Mouse (Mus musculus): ENCODE measurements around the gene Dppa2.
"Not testable (repeated sequence)": the region's sequence is repeated elsewhere in the genome, so short reads cannot be mapped to it uniquely, and the experiment has no call there.

The Dppa2 gene

GRCm38 (mm10) chr16:48303509-48303908 lies at the start of gene Dppa2:
Dppa2 (plus strand) TSS chr16:48303908.
- DNase-seq (ENCODE audit: low read depth, low spot score): no peak

GRCm38 (mm10) chr16:48254584-48254983 lies 49.1 kb upstream of the Dppa2 start:
- DNase-seq (ENCODE audit: low read depth, low spot score): no peak

- DNase-seq (ENCODE audit: low read depth, low spot score): no peak
Observed at GRCm38 (mm10) chr16:48259519-48259918, 44.2 kb upstream of the Dppa2 start.

GRCm38 (mm10) chr16:48262901-48263300 lies 40.8 kb upstream of the Dppa2 start:
- DNase-seq (ENCODE audit: low read depth, low spot score): no peak

GRCm38 (mm10) chr16:48265856-48266255 lies 37.9 kb upstream of the Dppa2 start:
- DNase-seq (ENCODE audit: low read depth, low spot score): no peak

GRCm38 (mm10) chr16:48276940-48277339 lies 26.8 kb upstream of the Dppa2 start:
- DNase-seq (ENCODE audit: low read depth, low spot score): no peak

GRCm38 (mm10) chr16:48280883-48281282 lies 22.8 kb upstream of the Dppa2 start:
- no peak for DNase-seq (ENCODE audit: low read depth, low spot score)

GRCm38 (mm10) chr16:48282801-48283200 lies 20.9 kb upstream of the Dppa2 start:
- DNase-seq (ENCODE audit: low read depth, low spot score): no peak

- no peak for DNase-seq (ENCODE audit: low read depth, low spot score)
Observed at GRCm38 (mm10) chr16:48283517-48283916, 20.2 kb upstream of the Dppa2 start, which contains the start of gene Dppa4. Dppa4 (plus strand) TSS chr16:48283733.

- no peak for DNase-seq (ENCODE audit: low read depth, low spot score)
Observed at GRCm38 (mm10) chr16:48285517-48285916, 18.2 kb upstream of the Dppa2 start.

- no peak for DNase-seq (ENCODE audit: low read depth, low spot score)
Observed at GRCm38 (mm10) chr16:48297384-48298136, 6.1 kb upstream of the Dppa2 start.

GRCm38 (mm10) chr16:48299884-48300283 lies 3.8 kb upstream of the Dppa2 start:
- DNase-seq (ENCODE audit: low read depth, low spot score): no peak

- no peak for DNase-seq (ENCODE audit: low read depth, low spot score)
Observed at GRCm38 (mm10) chr16:48303983-48304382, 275 bp downstream of the Dppa2 start.

GRCm38 (mm10) chr16:48308916-48309315 lies 5.2 kb downstream of the Dppa2 start:
- not testable (repeated sequence) for DNase-seq (ENCODE audit: low read depth, low spot score)

- no peak for DNase-seq (ENCODE audit: low read depth, low spot score)
Observed at GRCm38 (mm10) chr16:48309912-48310630, 6.4 kb downstream of the Dppa2 start.

GRCm38 (mm10) chr16:48315294-48315693 lies 11.6 kb downstream of the Dppa2 start:
- DNase-seq (ENCODE audit: low read depth, low spot score): no peak

- no peak for DNase-seq (ENCODE audit: low read depth, low spot score)
Observed at GRCm38 (mm10) chr16:48320781-48321180, 17.1 kb downstream of the Dppa2 start.

- no peak for DNase-seq (ENCODE audit: low read depth, low spot score)
Observed at GRCm38 (mm10) chr16:48323133-48323532, 19.4 kb downstream of the Dppa2 start.

GRCm38 (mm10) chr16:48323602-48324345 lies 20.1 kb downstream of the Dppa2 start:
- no peak for DNase-seq (ENCODE audit: low read depth, low spot score)

- DNase-seq (ENCODE audit: low read depth, low spot score): no peak
Observed at GRCm38 (mm10) chr16:48326903-48327302, 23.2 kb downstream of the Dppa2 start.

- DNase-seq (ENCODE audit: low read depth, low spot score): no peak
Observed at GRCm38 (mm10) chr16:48328420-48328819, 24.7 kb downstream of the Dppa2 start.

- DNase-seq (ENCODE audit: low read depth, low spot score): no peak
Observed at GRCm38 (mm10) chr16:48331822-48332221, 28.1 kb downstream of the Dppa2 start.
